ENCODE assay signal across 19 mouse cellular contexts in genomic region chr6:118851086-118851485, GRCm38 (mm10).
A peak's percentile ranks its signal among the peaks of the same experiment; 100 is the strongest.
DNase-seq lines count a peak whose midpoint lies in the region; ATAC-seq and TF ChIP-seq lines count a peak whose summit lies in the region.
"Had no signal": no experiment of that assay in that cellular context is flagged by ENCODE, and none has a peak within 500 bp of the region (broad histone marks: within the 10 kb centered on the region; RNA-seq: fewer than 3 reads in every experiment).

No protein-coding gene starts in this region.

- DNase-seq in R1 (ENCODE audit: low read depth, low spot score) = peak; percentile 26
- DNase-seq in layer of hippocampus, adult 9-10 months (ENCODE audit: low spot score) = peak; percentile 63
- peak; percentile 68 to 90 for DNase-seq in left cerebral cortex, postnatal 25 days (ENCODE audit: low spot score in 2 of 2)
- no peak for DNase-seq in thymus, postnatal 4 days
- DNase-seq in kidney, adult 2 months = no peak
- no peak for DNase-seq in midbrain, embryonic 11.5 days (ENCODE audit: low spot score, missing footprints)
- DNase-seq: cerebellum, adult 11-12 months; embryo, embryonic 11 days; gastrocnemius, postnatal 25 days; kidney, adult 11 months; kidney, postnatal 4 days; liver; lung, embryonic 14.5 days; thymus, postnatal 14 days had no signal

- no peak for TF ChIP-seq CTCF in kidney, adult 2 months (conservative IDR thresholded peaks at IDR 0.05; ENCODE audit: insufficient read depth, insufficient read length, low read depth, low read length)

- ATAC-seq in forebrain, embryonic 16.5 days = peak; percentile 60; the same call in 1 of the 2 replicates
- no peak for ATAC-seq in midbrain, embryonic 11.5 days (ENCODE audit: low FRiP score)
- ATAC-seq in intestine, embryonic 15.5 days = no peak

- H3K4me2 ChIP-seq in forebrain, embryonic 16.5 days (ENCODE audit: low read length) = no peak overlapping the region
- no peak overlapping the region for H3K4me2 ChIP-seq in midbrain, embryonic 11.5 days
- H3K4me2 ChIP-seq in intestine, embryonic 15.5 days (replicated peaks) = no peak overlapping the region
- H3K4me2 ChIP-seq: heart, embryonic 12.5 days; lung, embryonic 14.5 days; neural tube, embryonic 15.5 days had no signal

- H3K9ac ChIP-seq in forebrain, embryonic 16.5 days (replicated peaks; ENCODE audit: low read depth, low read length) = no peak overlapping the region
- H3K9ac ChIP-seq in midbrain, embryonic 11.5 days (ENCODE audit: low read length) = no peak overlapping the region
- H3K9ac ChIP-seq in intestine, embryonic 15.5 days = no peak overlapping the region
- H3K9ac ChIP-seq: heart, embryonic 12.5 days; lung, embryonic 14.5 days; neural tube, embryonic 15.5 days had no signal

- no peaks in the 10 kb centered on the region for H3K36me3 ChIP-seq in forebrain, embryonic 16.5 days (ENCODE audit: control insufficient read depth, insufficient read depth)
- no peaks in the 10 kb centered on the region for H3K36me3 ChIP-seq in kidney, adult 2 months (ENCODE audit: control insufficient read depth, insufficient read depth, low read length)
- no peaks in the 10 kb centered on the region for H3K36me3 ChIP-seq in midbrain, embryonic 11.5 days (ENCODE audit: control insufficient read depth, insufficient read depth, low read length)
- no peaks in the 10 kb centered on the region for H3K36me3 ChIP-seq in intestine, embryonic 15.5 days
- H3K36me3 ChIP-seq: G1E; heart, embryonic 12.5 days; neural tube, embryonic 15.5 days had no signal

- WGBS in forebrain, embryonic 16.5 days = 62% methylated on average over 3 of the region's 3 CpGs
- WGBS in kidney, adult 2 months = 95% methylated on average over 3 of the region's 3 CpGs
- 74% methylated on average over 3 of the region's 3 CpGs for WGBS in midbrain, embryonic 11.5 days
- WGBS in intestine, embryonic 15.5 days = 93% methylated on average over 3 of the region's 3 CpGs

- H3K4me1 ChIP-seq in forebrain, embryonic 16.5 days (replicated peaks; ENCODE audit: control insufficient read depth, insufficient read depth, low read length) = peaks cover 22% of the 10 kb centered on the region
- 0 out of 2 replicates have a peak, but pooled peaks cover 2% of the 10 kb centered on the region for H3K4me1 ChIP-seq in kidney, adult 2 months (ENCODE audit: control insufficient read depth, insufficient read depth, low read length)
- peaks cover 4% of the 10 kb centered on the region; the same call in 1 of the 2 replicates for H3K4me1 ChIP-seq in midbrain, embryonic 11.5 days (ENCODE audit: control insufficient read depth, insufficient read depth, low read length)
- no peaks in the 10 kb centered on the region for H3K4me1 ChIP-seq in intestine, embryonic 15.5 days (replicated peaks)

- no peak overlapping the region for H3K4me3 ChIP-seq in forebrain, embryonic 16.5 days (replicated peaks; ENCODE audit: low read length)
- no peak overlapping the region for H3K4me3 ChIP-seq in kidney, adult 2 months (ENCODE audit: insufficient read depth, low read depth, low read length)
- H3K4me3 ChIP-seq in midbrain, embryonic 11.5 days (ENCODE audit: low read depth, low read length) = no peak overlapping the region
- H3K4me3 ChIP-seq in intestine, embryonic 15.5 days (replicated peaks) = no peak overlapping the region
- H3K4me3 ChIP-seq: heart, embryonic 12.5 days; neural tube, embryonic 15.5 days had no signal

- 0 out of 2 replicates have a peak, but pooled peaks cover 3% of the 10 kb centered on the region for H3K9me3 ChIP-seq in forebrain, embryonic 16.5 days (ENCODE audit: control insufficient read depth, low read length)
- H3K9me3 ChIP-seq in midbrain, embryonic 11.5 days (ENCODE audit: control insufficient read depth, low read length) = no peaks in the 10 kb centered on the region
- H3K9me3 ChIP-seq in intestine, embryonic 15.5 days = no peaks in the 10 kb centered on the region
- H3K9me3 ChIP-seq: neural tube, embryonic 15.5 days had no signal

- H3K27me3 ChIP-seq in forebrain, embryonic 16.5 days (replicated peaks; ENCODE audit: control insufficient read depth, insufficient read depth, low read length) = no peaks in the 10 kb centered on the region
- no peaks in the 10 kb centered on the region for H3K27me3 ChIP-seq in kidney, adult 2 months (replicated peaks; ENCODE audit: control insufficient read depth, insufficient read depth, low read length)
- H3K27me3 ChIP-seq in midbrain, embryonic 11.5 days (ENCODE audit: control insufficient read depth, insufficient read depth, low read length) = no peaks in the 10 kb centered on the region
- no peaks in the 10 kb centered on the region for H3K27me3 ChIP-seq in intestine, embryonic 15.5 days (replicated peaks)
- H3K27me3 ChIP-seq: heart, embryonic 12.5 days; neural tube, embryonic 15.5 days had no signal

- intact Hi-C loops in left cerebral cortex, postnatal 25 days (cut with DNase I) = loop anchor here (5.0 kb wide), 2 partner anchors 126 to 256 kb away; no protein-coding TSS in a partner anchor

- TF ChIP-seq POLR2A in kidney, adult 2 months (IDR thresholded peaks at IDR 0.05; ENCODE audit: low read depth, low read length) = no peak

- no peak overlapping the region for H3K27ac ChIP-seq in forebrain, embryonic 16.5 days (ENCODE audit: low read length)
- H3K27ac ChIP-seq in kidney, adult 2 months (ENCODE audit: insufficient read depth, low read depth, low read length) = no peak overlapping the region
- H3K27ac ChIP-seq in midbrain, embryonic 11.5 days (ENCODE audit: low read depth, low read length) = no peak overlapping the region
- H3K27ac ChIP-seq in intestine, embryonic 15.5 days = no peak overlapping the region
- H3K27ac ChIP-seq: neural tube, embryonic 15.5 days had no signal

Comparison
In these comparisons a context has a peak if more than half of its experiments do, and no peak if none do; other contexts are left out.
1. DNase-seq: peak in R1 (single experiment), layer of hippocampus, adult 9-10 months (single experiment) and left cerebral cortex, postnatal 25 days (2 of 2); none in thymus, postnatal 4 days (single experiment), kidney, adult 2 months (single experiment) and midbrain, embryonic 11.5 days (single experiment).